Mouse (Mus musculus) Muller cell, postnatal 12 days (primary cell): Measurements from ENCODE around the gene Gm13078.

Experiments used
- DNase-seq: peaks from one replicate; pipeline ENCODE4 v3.0.0-alpha.2; 2015; ENCODE audit errors: inconsistent ontology term

The Gm13078 gene

DNA sequence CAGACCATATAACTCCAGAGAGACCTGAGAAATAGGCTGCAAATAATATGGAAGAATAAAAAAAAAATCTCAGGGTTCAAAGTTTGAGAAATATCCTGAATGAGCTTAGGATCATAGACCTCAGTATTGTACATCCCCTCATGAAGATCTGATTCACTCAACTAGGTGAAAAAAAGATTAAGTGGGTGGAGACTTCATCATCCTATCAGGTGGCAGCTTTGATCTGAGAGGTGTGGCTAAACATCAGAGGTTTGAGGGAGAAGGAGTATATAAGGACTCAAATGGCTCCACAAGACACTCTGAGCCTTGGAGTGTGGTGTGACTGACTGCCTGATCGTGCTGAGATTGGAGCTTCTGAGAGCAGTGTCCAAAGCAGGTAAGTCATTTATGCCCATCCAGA lies at the start of gene Gm13078:
Gene Gm13078 (plus strand): TSS at position 301 of the 400 bp plus-strand sequence.
- DNase-seq, result no peak

DNA sequence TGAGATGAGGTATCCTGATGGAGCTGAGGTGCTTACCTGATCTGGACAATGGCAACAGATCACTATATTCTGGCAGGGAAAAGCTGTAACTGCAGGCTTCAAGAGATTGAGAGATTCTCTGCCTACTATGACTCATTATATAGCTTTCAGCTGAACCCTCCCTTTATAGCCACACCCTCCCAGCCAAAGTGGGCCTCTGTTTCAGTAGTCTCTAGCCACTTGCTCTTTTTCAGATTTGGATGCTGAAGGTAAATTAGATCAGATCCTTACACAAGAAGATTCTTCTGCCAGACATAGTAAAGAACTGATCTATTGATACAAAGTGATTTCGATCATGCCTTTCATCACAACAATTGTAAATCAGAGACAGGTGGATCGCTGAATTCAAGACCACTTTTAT lies 16.6 kb upstream of the Gm13078 start, which contains the start of gene Gm13089:
Gene Gm13089 (minus strand): TSS at position 101 of the 400 bp plus-strand sequence.
- DNase-seq, result no peak
